Mouse (Mus musculus) cerebellum, adult (tissue): ENCODE results near the gene Ptpn1.

Experiments used
- ATAC-seq: cut with Nextera tagmentation; 2 replicates; pipeline ENCODE4 v1.9.2; 2017; ENCODE audit warnings: mild to moderate bottlenecking, moderate library complexity, mixed read lengths; ENCODE audit not compliant: insufficient number of reproducible peaks, low FRiP score, low TSS enrichment

Gene Ptpn1

GRCm38 (mm10) chr2:167963778-167964300 lies 32.0 kb downstream of the Ptpn1 start:
- no peak for ATAC-seq

DNA sequence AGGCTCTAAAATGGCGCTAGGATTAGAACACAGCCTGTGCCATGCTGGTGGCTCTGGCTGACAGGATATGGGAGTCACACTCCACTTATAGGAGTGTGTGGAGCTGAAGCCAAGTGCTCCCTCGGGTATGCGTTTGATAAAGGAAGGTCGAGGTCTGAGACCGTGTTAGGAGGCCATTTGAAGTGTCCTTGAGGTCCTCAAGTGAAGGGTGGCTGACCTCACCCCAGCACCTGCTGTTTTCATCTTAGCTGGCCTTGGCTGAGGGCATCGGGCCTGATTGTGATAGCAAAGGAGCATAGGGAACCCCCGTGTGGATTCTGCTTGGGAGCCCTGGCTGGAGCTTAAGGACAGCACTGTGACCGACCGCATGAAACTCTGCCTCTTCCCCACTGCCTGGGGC lies 32.5 kb downstream of the Ptpn1 start:
- no peak for ATAC-seq

GRCm38 (mm10) chr2:167965911-167966310 lies 34.1 kb downstream of the Ptpn1 start:
- ATAC-seq = no peak

GRCm38 (mm10) chr2:167968504-167968903 lies 36.6 kb downstream of the Ptpn1 start:
- ATAC-seq = no peak

- ATAC-seq = no peak
Observed at GRCm38 (mm10) chr2:167969851-167970541, 38.1 kb downstream of the Ptpn1 start.

DNA sequence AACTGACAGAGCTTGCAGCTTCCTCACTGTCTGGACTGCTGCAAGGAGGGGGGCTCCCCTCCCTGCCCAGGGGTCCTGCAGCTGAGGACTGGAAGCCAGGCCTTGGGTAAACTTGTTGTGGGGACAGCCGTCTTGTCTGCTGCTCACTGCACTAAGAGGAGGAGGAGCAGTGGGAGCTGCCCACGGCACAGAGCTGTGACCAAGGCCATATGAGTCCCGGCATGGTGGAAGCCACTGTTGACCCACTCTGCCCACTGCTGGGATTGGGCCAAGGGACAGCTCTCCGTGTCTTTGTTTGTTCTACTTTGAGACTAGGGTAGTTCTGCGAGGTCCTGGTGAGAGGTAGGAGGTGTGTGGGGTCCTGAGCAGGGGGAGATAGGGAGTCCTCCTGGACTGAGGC lies 40.3 kb downstream of the Ptpn1 start:
- ATAC-seq = no peak

GRCm38 (mm10) chr2:167972809-167973208 lies 41.0 kb downstream of the Ptpn1 start:
- no peak for ATAC-seq

- no peak for ATAC-seq
Observed at GRCm38 (mm10) chr2:167975746-167976145, 43.9 kb downstream of the Ptpn1 start.

- no peak for ATAC-seq
Observed at GRCm38 (mm10) chr2:167978271-167978670, 46.4 kb downstream of the Ptpn1 start.

- ATAC-seq = no peak
Observed at GRCm38 (mm10) chr2:167980391-167980790, 48.5 kb downstream of the Ptpn1 start.

GRCm38 (mm10) chr2:167982646-167983045 lies 50.8 kb downstream of the Ptpn1 start:
- ATAC-seq = no peak

- ATAC-seq = no peak
Observed at GRCm38 (mm10) chr2:167984371-167984770, 52.5 kb downstream of the Ptpn1 start.

GRCm38 (mm10) chr2:167984946-167985345 lies 53.1 kb downstream of the Ptpn1 start:
- ATAC-seq = no peak

DNA sequence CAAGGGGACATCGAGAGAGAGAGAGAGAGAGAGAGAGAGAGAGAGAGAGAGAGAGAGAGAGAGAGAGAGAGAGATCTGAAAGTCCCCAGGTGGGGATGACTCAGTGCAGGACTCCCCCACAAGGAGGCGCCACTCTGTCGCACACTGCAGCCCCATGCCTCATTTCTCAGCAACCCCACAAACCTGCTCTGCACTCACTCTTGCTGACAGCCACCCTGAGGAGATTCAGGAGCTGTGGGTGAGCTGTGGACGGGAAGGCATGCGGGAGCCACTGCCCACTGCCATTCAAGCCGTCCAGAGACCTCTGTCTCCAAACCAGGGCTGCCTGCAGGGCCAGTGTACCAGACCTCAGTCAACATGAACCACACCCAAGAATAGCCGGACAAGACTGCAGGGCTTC lies 54.9 kb downstream of the Ptpn1 start:
- no peak for ATAC-seq

- no peak for ATAC-seq
Observed at GRCm38 (mm10) chr2:167987640-167988039, 55.8 kb downstream of the Ptpn1 start.

DNA sequence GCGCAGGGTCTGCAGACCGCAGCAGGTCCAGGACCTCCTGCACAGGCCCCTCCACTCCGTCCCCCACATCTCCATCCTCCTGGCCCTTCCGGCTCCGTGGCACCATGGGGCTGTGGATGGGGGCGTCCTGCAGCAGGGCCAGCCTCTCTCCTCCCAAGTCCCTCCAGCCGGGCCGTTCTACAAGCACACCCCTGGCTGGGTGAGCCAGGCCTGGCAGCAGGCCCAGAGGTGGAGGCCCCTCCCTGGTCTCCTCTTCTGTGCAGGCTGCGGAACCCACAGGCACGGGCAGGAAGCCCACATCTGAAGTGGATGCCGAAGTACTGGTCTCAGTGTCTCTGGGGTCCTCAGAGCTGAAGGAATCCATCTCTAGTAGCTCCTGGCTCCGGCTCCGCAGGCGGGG lies 57.5 kb downstream of the Ptpn1 start:
- ATAC-seq = no peak

- ATAC-seq = no peak
Observed at GRCm38 (mm10) chr2:167993260-167993659, 61.4 kb downstream of the Ptpn1 start.

- no peak for ATAC-seq
Observed at GRCm38 (mm10) chr2:167995870-167996635, 64.2 kb downstream of the Ptpn1 start.

DNA sequence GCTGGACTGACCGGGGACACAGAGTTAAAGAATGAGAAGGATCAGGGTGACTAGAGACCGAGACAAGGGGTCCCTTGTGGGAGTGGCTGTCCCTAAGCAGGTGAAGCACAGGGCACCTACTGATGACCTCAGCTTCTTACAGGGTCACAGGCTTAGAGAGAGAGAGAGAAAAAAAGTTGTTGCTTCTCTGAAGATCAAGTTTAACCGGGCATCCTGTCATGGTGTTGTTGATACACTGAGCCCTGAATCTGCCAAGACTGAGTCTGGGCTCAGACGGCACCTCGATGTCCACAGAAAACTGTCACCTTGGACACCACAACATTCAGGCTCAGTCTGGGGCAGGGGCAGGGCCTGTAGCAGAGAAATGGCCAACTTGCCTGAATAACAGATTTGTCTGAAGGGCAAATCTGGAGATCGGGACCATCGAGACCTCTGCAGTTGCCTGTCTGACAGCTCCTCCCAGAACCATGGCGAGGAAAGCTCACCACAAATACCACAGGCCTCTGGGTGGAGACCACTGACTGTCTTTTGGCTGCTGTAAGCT lies 64.9 kb downstream of the Ptpn1 start:
- ATAC-seq = no peak

DNA sequence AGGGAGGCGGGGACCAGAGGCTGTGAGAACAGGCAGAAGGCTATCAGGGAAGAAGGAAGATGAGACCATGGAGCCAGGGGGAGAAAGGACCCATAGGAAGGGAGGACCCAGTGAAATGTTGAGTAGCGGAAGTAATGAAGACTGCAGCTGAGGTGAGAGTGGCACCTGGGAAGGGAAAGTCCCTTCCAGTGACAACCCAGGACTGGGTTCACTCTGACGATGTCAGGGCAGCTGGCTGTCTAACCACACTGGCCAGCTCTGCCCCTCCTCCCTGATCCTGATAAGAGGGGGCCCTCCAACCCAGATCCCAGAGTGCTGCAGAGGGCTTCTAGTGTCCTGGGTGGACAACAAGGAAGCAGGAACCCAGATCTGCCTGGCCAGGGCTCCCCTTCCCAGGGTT lies 65.7 kb downstream of the Ptpn1 start:
- no peak for ATAC-seq

DNA sequence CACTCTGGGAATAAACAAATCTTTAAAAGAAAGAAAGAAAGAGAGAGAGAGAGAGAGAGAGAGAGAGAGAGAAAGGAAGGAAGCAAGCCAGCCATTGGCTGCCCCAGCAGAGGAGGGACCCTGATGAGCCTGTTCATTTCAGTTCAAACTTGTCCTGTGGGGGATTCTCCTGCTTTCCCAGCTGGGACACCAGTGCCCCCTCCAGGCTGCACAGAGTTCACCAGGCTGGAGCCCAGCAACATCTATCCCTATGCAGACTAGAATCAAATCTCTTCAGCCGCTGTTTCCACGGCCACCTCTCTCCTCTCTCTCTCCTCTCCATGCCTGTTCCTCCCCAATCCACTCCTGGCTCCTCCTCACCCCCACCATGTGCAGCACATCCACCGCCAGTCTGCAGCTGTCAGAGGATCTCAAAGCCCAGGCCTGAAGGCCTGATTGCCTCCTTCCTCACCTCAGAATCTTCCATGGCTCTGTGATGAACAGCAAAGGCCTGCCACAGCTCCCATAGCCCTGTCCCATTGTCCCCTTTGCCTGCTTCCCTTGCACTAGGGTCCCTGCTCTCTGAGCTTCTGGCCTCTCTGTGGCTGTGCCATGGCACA lies 67.4 kb downstream of the Ptpn1 start:
- ATAC-seq = no peak
